Mouse (Mus musculus): ENCODE measurements around the gene Azgp1.

- no peak for TF ChIP-seq CTCF (IDR thresholded peaks at IDR 0.05; ENCODE audit: borderline replicate concordance, insufficient read depth, low read depth, low read length)
- TF ChIP-seq POLR2A (IDR thresholded peaks at IDR 0.05; ENCODE audit: borderline replicate concordance, insufficient read depth, low read length): no peak
Observed at GRCm38 (mm10) chr5:138012382-138012781, 31.1 kb downstream of the Azgp1 start.
